Mouse (Mus musculus) neural tube, embryonic 14.5 days (tissue): ENCODE data around the gene Cnot9. TPM values are rescaled to one million over a fixed set of nuclear protein-coding genes. Genes with fewer than 3 reads are reported as not detected.

Experiments used
- polyA plus RNA-seq: library from polyadenylated mRNA; unstranded; fragments of >200 nt; fragmentation: Nextera tagmentation; extraction: Ambion mirVana; gene quantifications from 2 replicates; pipeline ENCODE4 v1.2.1, GENCODE M21; 2014

Cnot9 gene
- polyA plus RNA-seq, 1 experiment from 2014 or later, result 52.9 TPM

Other genes with a start within 250 kb of the Cnot9 start
- not detected in 2 replicates for gene Gpbar1, start 227.5 kb upstream of the Cnot9 start, polyA plus RNA-seq
- gene Aamp, start 221.3 kb upstream of the Cnot9 start, polyA plus RNA-seq, result 188 and 204 TPM in 2 replicates
- 137 and 145 TPM in 2 replicates for gene Pnkd, start 221.1 kb upstream of the Cnot9 start, polyA plus RNA-seq
- 7.3 and 7.5 TPM in 2 replicates for gene Tmbim1, start 200.4 kb upstream of the Cnot9 start, polyA plus RNA-seq
- 0.86 and 1.1 TPM in 2 replicates for gene Catip, start 143.9 kb upstream of the Cnot9 start, polyA plus RNA-seq
- 1.7 and 2.2 TPM in 2 replicates for gene Slc11a1, start 130.9 kb upstream of the Cnot9 start, polyA plus RNA-seq
- gene Ctdsp1, start 114.5 kb upstream of the Cnot9 start, polyA plus RNA-seq, result 12.5 and 19.0 TPM in 2 replicates
- gene Vil1, start 96.7 kb upstream of the Cnot9 start, polyA plus RNA-seq, result 0.17 and 0.20 TPM in 2 replicates
- 7.5 and 11.9 TPM in 2 replicates for gene Plcd4, start 36.8 kb downstream of the Cnot9 start, polyA plus RNA-seq
- 27.9 and 28.3 TPM in 2 replicates for gene Usp37, start 38.2 kb downstream of the Cnot9 start, polyA plus RNA-seq
- 9.3 and 9.5 TPM in 2 replicates for gene Zfp142, start 82.2 kb downstream of the Cnot9 start, polyA plus RNA-seq
- gene Bcs1l, start 82.2 kb downstream of the Cnot9 start, polyA plus RNA-seq, result 22.9 and 26.4 TPM in 2 replicates
- gene Rnf25, start 95.3 kb downstream of the Cnot9 start, polyA plus RNA-seq, result 9.4 and 10.6 TPM in 2 replicates
- gene Stk36, start 95.4 kb downstream of the Cnot9 start, polyA plus RNA-seq, result 14.6 and 17.9 TPM in 2 replicates
- gene Ttll4, start 155.7 kb downstream of the Cnot9 start, polyA plus RNA-seq, result 11.6 and 17.1 TPM in 2 replicates
- 1.2 and 2.9 TPM in 2 replicates for gene Cyp27a1, start 207.5 kb downstream of the Cnot9 start, polyA plus RNA-seq
- 0.23 TPM in 1 of 2 replicates, not detected in the other for gene Prkag3, start 243.2 kb downstream of the Cnot9 start, polyA plus RNA-seq